Mouse (Mus musculus) urinary bladder, adult 2 months (tissue): ENCODE data around the gene Cdkn2a. TPM values are rescaled to one million over a fixed set of nuclear protein-coding genes. Genes with fewer than 3 reads are reported as not detected.

Experiments used
- DNase-seq: peaks from one replicate; pipeline ENCODE4 v3.0.0; 2022; ENCODE audit warnings: low spot score
- polyA plus RNA-seq: library from polyadenylated mRNA; depleted of rRNA; stranded (reverse); fragments of >200 nt; gene quantifications from 2 replicates; pipeline ENCODE4 v1.2.3, GENCODE M21; 2012; rRNA removed

Cdkn2a gene
- polyA plus RNA-seq, 1 experiment, result 1.3 TPM

GRCm38 (mm10) chr4:89277381-89277940 lies 17.0 kb downstream of the Cdkn2a start:
- DNase-seq, result no peak

- DNase-seq, result no peak
Measured at GRCm38 (mm10) chr4:89276669-89277219, 17.7 kb downstream of the Cdkn2a start.

GRCm38 (mm10) chr4:89275811-89276584 lies 18.5 kb downstream of the Cdkn2a start:
- DNase-seq, result no peak

- no peak for DNase-seq
Measured at GRCm38 (mm10) chr4:89274829-89275548, 19.5 kb downstream of the Cdkn2a start.

GRCm38 (mm10) chr4:89274006-89274405 lies 20.4 kb downstream of the Cdkn2a start:
- DNase-seq, result no peak

- DNase-seq, result no peak
Measured at GRCm38 (mm10) chr4:89273585-89273984, 20.9 kb downstream of the Cdkn2a start.

GRCm38 (mm10) chr4:89272961-89273540 lies 21.4 kb downstream of the Cdkn2a start:
- no peak for DNase-seq

GRCm38 (mm10) chr4:89272101-89272718 lies 22.2 kb downstream of the Cdkn2a start:
- DNase-seq, result no peak

GRCm38 (mm10) chr4:89257768-89258167 lies 36.7 kb downstream of the Cdkn2a start:
- no peak for DNase-seq

GRCm38 (mm10) chr4:89234446-89234845 lies 60.0 kb downstream of the Cdkn2a start:
- no peak for DNase-seq

Other genes with a start within 250 kb of the Cdkn2a start
- gene Mtap, start 157.5 kb downstream of the Cdkn2a start, polyA plus RNA-seq, result 30.8 and 34.2 TPM in 2 replicates
- 20.8 and 26.1 TPM in 2 replicates for gene Cdkn2b, start 16.4 kb upstream of the Cdkn2a start, polyA plus RNA-seq